In the genomic region with DNA sequence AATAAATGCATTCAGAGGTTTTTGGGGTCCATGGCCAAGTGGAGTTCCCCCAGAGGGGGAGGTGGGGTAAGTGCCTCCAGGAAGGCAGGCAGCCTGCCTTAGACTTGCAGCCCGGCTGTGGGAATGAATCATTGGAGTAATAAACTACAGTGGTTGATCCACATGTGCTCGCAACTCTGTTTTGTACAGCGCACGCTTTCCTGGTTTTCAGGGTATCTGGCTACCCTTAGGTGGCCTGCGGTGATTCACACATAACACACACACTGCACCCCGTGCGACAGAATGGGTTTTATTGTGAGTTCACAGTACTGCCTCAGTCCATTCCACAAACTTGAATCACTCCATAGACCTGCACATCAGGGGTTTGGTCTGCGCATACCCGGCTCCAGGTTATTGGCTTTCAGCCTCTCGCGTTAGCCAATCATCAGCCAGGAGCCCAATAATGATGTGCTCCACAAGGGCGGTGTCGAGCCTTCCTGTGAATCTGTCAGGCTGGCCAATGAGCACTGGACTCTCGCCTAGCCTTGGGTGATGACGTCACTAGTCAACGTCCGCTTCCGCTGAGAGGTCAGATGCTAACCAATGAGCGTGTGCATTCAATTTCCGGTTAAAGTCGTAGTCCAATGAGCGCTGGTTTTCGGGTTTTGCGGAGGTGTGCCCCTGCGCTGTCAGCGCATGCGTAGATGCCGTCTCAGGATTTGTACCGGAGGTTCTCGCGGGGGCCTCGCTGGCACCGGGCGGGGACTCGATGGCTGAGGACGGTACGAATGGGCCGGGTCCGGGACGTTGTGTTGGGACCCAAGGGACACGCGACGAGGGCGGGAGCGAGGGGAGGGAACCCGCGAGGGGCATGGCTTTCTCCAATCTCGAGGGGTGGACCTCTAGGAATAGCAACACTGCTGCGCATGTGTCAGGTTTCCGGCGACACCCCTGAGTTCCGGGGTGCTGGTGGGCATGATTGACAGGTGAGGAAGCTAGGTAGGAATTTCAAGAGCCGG, we compare ENCODE assay signal across 8 mouse cellular contexts. TPM values are rescaled to one million over a fixed set of nuclear protein-coding genes. Genes with fewer than 3 reads are reported as not detected.
A peak's percentile ranks its signal among the peaks of the same experiment; 100 is the strongest.
DNase-seq lines count a peak whose midpoint lies in the region; ATAC-seq lines count a peak whose summit lies in the region.

Gene Dapk3 (plus strand): TSS at position 670 of the 998 bp plus-strand sequence.

- peak within 1 kb of the TSS; percentile 69 for H3K4me2 ChIP-seq in hindbrain, embryonic 16.5 days (ENCODE audit: low read length)

- peak within 1 kb of the TSS; percentile 76 for H3K4me3 ChIP-seq in hindbrain, embryonic 16.5 days (ENCODE audit: low read length)
- H3K4me3 ChIP-seq in macrophage (ENCODE audit: inconsistent target), result peak within 1 kb of the TSS; percentile 63

- H3K36me3 ChIP-seq in hindbrain, embryonic 16.5 days (ENCODE audit: control insufficient read depth, insufficient read depth, low read length), result peaks cover 56% of the 10 kb centered on the region
- peaks cover 62% of the 10 kb centered on the region for H3K36me3 ChIP-seq in macrophage (ENCODE audit: inconsistent target)

- no peaks in the 10 kb centered on the region for H3K27me3 ChIP-seq in hindbrain, embryonic 16.5 days (replicated peaks; ENCODE audit: control insufficient read depth, insufficient read depth, low read length)

- peaks cover 23% of the 10 kb centered on the region for H3K4me1 ChIP-seq in hindbrain, embryonic 16.5 days (ENCODE audit: control insufficient read depth, insufficient read depth, low read depth, low read length)

- H3K9ac ChIP-seq in hindbrain, embryonic 16.5 days (ENCODE audit: low read depth, low read length), result peak within 1 kb of the TSS; percentile 75

- WGBS in hindbrain, embryonic 16.5 days, result 5% methylated on average over 53 of the region's 53 CpGs
- 10% methylated on average over 52 of the region's 53 CpGs for WGBS in macrophage (ENCODE audit: missing documents)

- peak; percentile 97 for DNase-seq in WW6 (ENCODE audit: low read depth, low spot score)
- peak; percentile 90 to 95 for DNase-seq in cerebellum, postnatal 4 days (ENCODE audit: low spot score in 2 of 2)
- DNase-seq in gastrocnemius, adult 18-20 months (ENCODE audit: low spot score), result peak; percentile 97
- DNase-seq in left cerebral cortex, adult 18-20 months (ENCODE audit: low spot score in 2 of 2), result peak; percentile 96 to 98
- DNase-seq in right cerebral cortex, adult 18-20 months, result peak; percentile 99
- peak; percentile 84 for DNase-seq in urinary bladder, postnatal 10 days (ENCODE audit: low spot score)

- peaks cover 71% of the 10 kb centered on the region for H3K79me2 ChIP-seq in macrophage (ENCODE audit: inconsistent target)

- H3K9me3 ChIP-seq in hindbrain, embryonic 16.5 days (ENCODE audit: control insufficient read depth, low read length), result no peaks in the 10 kb centered on the region

- peak within 1 kb of the TSS; percentile 93 for H3K27ac ChIP-seq in hindbrain, embryonic 16.5 days (ENCODE audit: low read depth, low read length)
- peak within 1 kb of the TSS; percentile 66 for H3K27ac ChIP-seq in macrophage

- ATAC-seq in hindbrain, embryonic 16.5 days, result peak; percentile 96

RNA-seq across cellular contexts. Expression of gene Dapk3, which starts in this region (rescaled TPM):
- 10 to 100 TPM; 25.5 to 28.4 TPM for total RNA-seq in gastrocnemius, adult 18-20 months (2021)
- 49.0 and 58.7 TPM in 2 replicates for polyA plus RNA-seq in hindbrain, embryonic 16.5 days (2015; fragmentation: Nextera tagmentation; extraction: Ambion mirVana)
- 10 to 100 TPM; 77.4 to 80.3 TPM for total RNA-seq in left cerebral cortex, adult 18-20 months (2021)
- 10 to 100 TPM; 33.3 to 98.4 (median 63.9) TPM for total RNA-seq in macrophage (2018; cell fraction: chromatin; rRNA removed)
- 10 to 100 TPM; 23.9 to 52.8 (median 37.5) TPM for total RNA-seq in macrophage (2018; cell fraction: cytosol; rRNA removed)
- total RNA-seq in macrophage (2018; cell fraction: nucleus; rRNA removed), result 10 to 100 TPM; 25.6 to 59.4 (median 45.8) TPM
- 41.2 to 57.0 TPM (median 43.5 TPM) in 3 replicates for polyA plus RNA-seq in macrophage (2018)

Comparison
In these comparisons a context has a peak if more than half of its experiments do, and no peak if none do; other contexts are left out.
1. Peak in every context shown above with its lines: DNase-seq, ATAC-seq, H3K4me3 ChIP-seq and H3K27ac ChIP-seq.